Mouse (Mus musculus) hindbrain, embryonic 10.5 days (tissue): ENCODE measurements at regions not wholly inside any gene's neighbourhood (a gene's known extent, or its start where the extent isn't known, plus 50 kb on each side); places are given as distances from the start of the nearest gene placed in this dataset.

Experiments
- DNase-seq: peaks from one replicate; pipeline ENCODE4 v3.0.0-alpha.2; 2017; ENCODE audit warnings: low spot score
- H3K27ac ChIP-seq: fragments of 300-500 bp; sonication (generic); 2 replicates; pipeline ENCODE4 v1.5.1; 2016; ENCODE audit warnings: mild to moderate bottlenecking, moderate library complexity
- H3K27me3 ChIP-seq: fragments of 300-500 bp; sonication (generic); 2 replicates; pipeline ENCODE4 v1.6.1; 2016; ENCODE audit warnings: mild to moderate bottlenecking; ENCODE audit not compliant: poor library complexity, insufficient read depth, severe bottlenecking
- H3K36me3 ChIP-seq: fragments of 300-500 bp; sonication (generic); 2 replicates; pipeline ENCODE4 v1.6.1; 2016; ENCODE audit warnings: mild to moderate bottlenecking, moderate library complexity
- H3K4me1 ChIP-seq: fragments of 300-500 bp; sonication (generic); replicated peaks from 2 replicates; pipeline ENCODE4 v1.6.1; 2016; ENCODE audit warnings: mild to moderate bottlenecking
- H3K4me3 ChIP-seq: fragments of 300-500 bp; sonication (generic); 2 replicates; pipeline ENCODE4 v1.5.1; 2016; ENCODE audit warnings: mild to moderate bottlenecking, moderate library complexity
- H3K9me3 ChIP-seq: fragments of 300-500 bp; sonication (generic); 2 replicates; pipeline ENCODE4 v1.6.1; 2016; ENCODE audit warnings: mild to moderate bottlenecking, moderate library complexity
- whole genome bisulfite sequencing: fragments of 180-500 bp; shearing (Covaris S2); methylation state at CpG from one replicate; pipeline ENCODE4 v1.1.7; 2016; 5-methylcytosine and 5-hydroxymethylcytosine counted together

DNA sequence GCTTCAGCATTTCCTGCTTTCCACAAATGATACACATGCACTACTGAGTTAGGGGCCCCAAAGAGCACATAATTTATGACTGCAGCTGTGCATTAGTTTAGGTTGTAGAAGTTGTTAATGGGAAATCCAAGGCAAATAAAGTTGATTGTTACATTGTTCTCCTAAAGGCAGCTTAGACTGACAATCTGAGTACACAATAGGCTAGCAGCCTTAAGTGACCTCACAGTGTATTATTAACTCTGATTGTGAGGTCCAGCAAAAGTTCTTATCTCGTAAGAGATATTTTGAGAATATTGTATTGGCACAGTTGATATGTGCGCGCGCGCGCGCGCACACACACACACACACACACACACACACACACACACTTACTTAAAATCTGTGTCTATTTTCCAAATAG, 70.5 kb upstream of the Yae1d1 start:
- 95% methylated on average over 8 of the region's 8 CpGs for WGBS
- H3K4me1 ChIP-seq: no peaks in the 10 kb centered on the region
- no peak for DNase-seq

GRCm38 (mm10) chr13:18060265-18060664, 67.1 kb upstream of the Yae1d1 start:
- Histone ChIP-seq H3K27ac (no peak overlapping the region), H3K36me3 (no peaks in the 10 kb centered on the region), H3K9me3 (no peaks in the 10 kb centered on the region), H3K4me3 (no peak overlapping the region), H3K4me1 (no peaks in the 10 kb centered on the region), H3K27me3 (no peaks in the 10 kb centered on the region)
- 88% methylated on average over 2 of the region's 2 CpGs for WGBS
- no peak for DNase-seq

More for the DNA sequence above, 70.5 kb upstream of the Yae1d1 start:
- Histone ChIP-seq H3K4me3 (no peak overlapping the region), H3K36me3 (no peaks in the 10 kb centered on the region), H3K9me3 (no peaks in the 10 kb centered on the region), H3K27me3 (no peaks in the 10 kb centered on the region), H3K27ac (no peak overlapping the region)

DNA sequence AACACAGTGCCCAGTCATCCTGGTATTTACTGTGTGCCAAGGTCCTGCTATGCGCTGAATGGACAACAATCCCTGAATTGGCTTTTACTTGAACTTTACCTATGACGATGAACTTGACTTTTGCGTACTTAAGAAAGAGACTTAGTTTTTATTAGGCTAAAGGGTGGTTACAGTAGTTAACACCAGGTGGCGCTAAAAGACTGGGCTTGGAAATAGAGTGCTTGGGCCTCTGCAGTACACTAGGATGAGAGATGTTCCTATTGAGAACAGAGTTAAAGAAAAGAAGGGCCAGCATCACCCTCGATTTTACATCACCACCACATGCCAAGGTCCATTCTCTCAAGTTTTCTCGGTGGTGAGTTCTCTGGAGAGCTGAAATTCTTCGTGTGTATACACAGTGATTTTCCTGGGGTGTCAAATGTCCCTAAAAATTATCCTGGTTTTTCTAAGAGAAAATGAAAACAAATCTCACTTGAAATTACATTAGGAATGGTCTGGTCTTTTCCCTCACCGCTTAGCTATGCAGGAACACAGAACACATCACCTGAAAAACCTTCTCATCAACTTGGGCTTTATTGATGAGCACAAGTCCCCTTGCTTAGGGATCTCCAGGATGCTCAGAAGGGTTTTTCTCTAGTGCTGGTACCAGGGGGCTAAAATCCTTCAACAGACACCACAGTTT, 64.2 kb upstream of the Yae1d1 start:
- Histone ChIP-seq H3K4me3 (no peak overlapping the region), H3K27ac (no peak overlapping the region; the same call in 1 of the 2 replicates), H3K27me3 (no peaks in the 10 kb centered on the region), H3K4me1 (no peaks in the 10 kb centered on the region), H3K36me3 (no peaks in the 10 kb centered on the region), H3K9me3 (peaks cover 10% of the 10 kb centered on the region)
- 39% methylated on average over 8 of the region's 8 CpGs for WGBS
- DNase-seq: peak; percentile 40

GRCm38 (mm10) chr13:18056816-18057215, 63.7 kb upstream of the Yae1d1 start:
- DNase-seq: no peak
- H3K9me3 ChIP-seq: peaks cover 10% of the 10 kb centered on the region
- no peak overlapping the region for H3K4me3 ChIP-seq
- H3K27ac ChIP-seq: no peak overlapping the region
- no peaks in the 10 kb centered on the region for H3K4me1 ChIP-seq
- no peaks in the 10 kb centered on the region for H3K36me3 ChIP-seq
- 72% methylated on average over 3 of the region's 3 CpGs for WGBS
- no peaks in the 10 kb centered on the region for H3K27me3 ChIP-seq

GRCm38 (mm10) chr13:18043154-18043553, 50.0 kb upstream of the Yae1d1 start:
- DNase-seq: no peak
- WGBS: 90% methylated on average over 6 of the region's 6 CpGs

More at GRCm38 (mm10) chr13:18043154-18043553, 50.0 kb upstream of the Yae1d1 start:
- Histone ChIP-seq H3K27me3 (no peaks in the 10 kb centered on the region), H3K27ac (no peak overlapping the region), H3K4me3 (no peak overlapping the region), H3K4me1 (no peaks in the 10 kb centered on the region), H3K9me3 (no peaks in the 10 kb centered on the region), H3K36me3 (no peaks in the 10 kb centered on the region)
